Mouse (Mus musculus): ENCODE results near the gene Fzr1. TPM values are rescaled to one million over a fixed set of nuclear protein-coding genes. Genes with fewer than 3 reads are reported as not detected.

Fzr1 gene
- polyA plus RNA-seq, 1 experiment, result 62.5 TPM

DNA sequence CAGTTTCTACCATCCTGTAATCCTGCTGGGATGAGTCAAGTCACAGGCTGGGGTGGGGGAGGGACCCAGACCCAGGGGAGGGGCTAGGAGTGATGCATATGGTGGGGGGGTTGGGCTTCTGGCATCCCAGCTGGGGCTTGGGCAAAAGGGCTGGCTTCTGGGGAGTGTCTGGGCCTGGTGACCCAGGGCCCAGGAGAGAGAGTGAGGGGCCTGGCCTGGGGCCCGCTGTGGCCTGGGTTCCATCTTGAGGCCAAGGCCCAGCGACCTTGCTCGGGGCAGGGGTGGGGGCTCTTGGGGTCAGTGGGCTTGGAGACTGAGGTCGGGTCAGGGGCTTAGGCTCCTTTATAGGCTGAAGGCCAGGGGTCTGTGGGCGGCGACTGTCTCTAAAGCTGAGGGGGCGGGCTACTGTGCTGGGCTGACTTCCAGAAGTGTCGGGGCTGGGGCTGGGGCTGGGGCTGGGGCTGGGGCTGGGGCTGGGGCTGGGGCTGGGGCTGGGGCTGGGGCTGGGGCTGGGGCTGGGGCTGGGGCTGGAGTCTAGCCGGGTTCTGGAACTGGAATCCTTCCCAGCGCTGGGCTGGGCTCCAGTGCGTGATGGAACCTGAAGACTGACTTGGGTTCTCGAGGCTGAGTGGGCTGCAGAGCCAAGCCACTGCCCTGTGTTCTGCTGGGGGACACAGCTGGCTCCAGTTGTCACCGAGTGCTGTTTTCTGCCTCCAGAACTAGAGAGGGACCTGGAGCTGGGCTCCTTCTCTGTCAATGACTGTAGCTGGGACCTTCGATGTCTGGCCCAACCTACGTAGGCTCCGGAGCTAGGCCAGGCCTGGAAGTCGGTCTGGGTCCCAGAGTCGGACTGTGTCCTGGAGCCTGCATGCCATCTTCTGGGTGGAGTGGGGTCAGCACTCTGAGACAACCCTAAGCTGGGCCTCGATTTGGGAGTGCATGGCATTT is 42.6 kb downstream of the Fzr1 start:
- Histone ChIP-seq H3K4me3 (replicated peaks) (no peak overlapping the region), H3K27me3 (ENCODE audit: control insufficient read depth) (peaks cover 33% of the 10 kb centered on the region), H3K9me3 (ENCODE audit: control insufficient read depth, low read length) (peaks cover 7% of the 10 kb centered on the region; the same call in 1 of the 2 replicates), H3K36me3 (ENCODE audit: control insufficient read depth) (no peaks in the 10 kb centered on the region), H3K4me1 (ENCODE audit: control insufficient read depth) (peaks cover 10% of the 10 kb centered on the region)
- no peak for TF ChIP-seq TAL1 (IDR thresholded peaks at IDR 0.05; ENCODE audit: low read length)
- TF ChIP-seq GATA1 (IDR thresholded peaks at IDR 0.05; ENCODE audit: low read length), result no peak

DNA sequence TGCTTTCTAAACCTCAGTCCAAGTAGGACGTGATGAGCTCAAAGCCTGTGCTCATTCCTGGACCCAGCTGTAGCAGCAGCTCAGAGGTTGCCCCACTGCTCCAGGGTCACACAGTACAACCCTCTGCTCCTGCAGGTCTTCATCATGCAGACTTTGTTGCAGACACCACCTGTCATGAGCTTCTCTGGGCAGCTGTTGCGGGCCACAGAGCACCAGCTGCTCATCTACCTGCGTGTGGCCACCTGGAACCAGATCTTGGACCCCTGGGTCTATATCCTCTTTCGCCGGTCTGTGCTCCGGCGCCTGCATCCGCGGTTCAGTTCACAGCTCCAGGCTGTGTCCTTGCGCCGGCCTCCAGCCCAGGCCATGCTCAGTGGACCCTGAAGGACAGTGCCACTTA is 44.0 kb downstream of the Fzr1 start:
- no peak for TF ChIP-seq TAL1 (IDR thresholded peaks at IDR 0.05; ENCODE audit: low read length)
- no peak for TF ChIP-seq GATA1 (IDR thresholded peaks at IDR 0.05; ENCODE audit: low read length)
- Histone ChIP-seq H3K27me3 (ENCODE audit: control insufficient read depth) (peaks cover 33% of the 10 kb centered on the region), H3K4me3 (replicated peaks) (no peak overlapping the region), H3K9me3 (ENCODE audit: control insufficient read depth, low read length) (peaks cover 7% of the 10 kb centered on the region; the same call in 1 of the 2 replicates), H3K36me3 (ENCODE audit: control insufficient read depth) (peaks cover 2% of the 10 kb centered on the region), H3K4me1 (ENCODE audit: control insufficient read depth) (peaks cover 7% of the 10 kb centered on the region)

DNA sequence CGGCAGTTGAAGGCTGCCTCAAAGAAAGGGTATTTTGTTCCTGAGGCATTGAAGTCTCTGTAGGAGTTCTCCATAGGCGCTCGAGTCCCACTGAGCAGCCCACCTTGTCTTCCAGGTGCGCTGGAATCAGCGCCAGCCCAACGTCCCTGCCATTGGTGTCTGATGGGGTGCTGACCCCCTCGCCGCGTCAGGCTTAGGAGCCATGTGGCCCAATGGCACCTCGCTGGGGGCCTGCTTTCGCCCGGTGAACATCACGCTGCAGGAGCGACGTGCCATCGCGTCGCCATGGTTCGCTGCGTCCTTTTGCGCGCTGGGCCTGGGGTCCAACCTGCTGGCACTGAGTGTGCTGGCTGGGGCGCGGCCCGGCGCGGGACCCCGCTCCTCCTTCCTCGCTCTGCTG is 46.0 kb downstream of the Fzr1 start:
- peaks cover 18% of the 10 kb centered on the region for H3K27me3 ChIP-seq (ENCODE audit: control insufficient read depth)
- TF ChIP-seq TAL1 (IDR thresholded peaks at IDR 0.05; ENCODE audit: low read length) (no peak), GATA1 (IDR thresholded peaks at IDR 0.05; ENCODE audit: low read length) (no peak)

DNA sequence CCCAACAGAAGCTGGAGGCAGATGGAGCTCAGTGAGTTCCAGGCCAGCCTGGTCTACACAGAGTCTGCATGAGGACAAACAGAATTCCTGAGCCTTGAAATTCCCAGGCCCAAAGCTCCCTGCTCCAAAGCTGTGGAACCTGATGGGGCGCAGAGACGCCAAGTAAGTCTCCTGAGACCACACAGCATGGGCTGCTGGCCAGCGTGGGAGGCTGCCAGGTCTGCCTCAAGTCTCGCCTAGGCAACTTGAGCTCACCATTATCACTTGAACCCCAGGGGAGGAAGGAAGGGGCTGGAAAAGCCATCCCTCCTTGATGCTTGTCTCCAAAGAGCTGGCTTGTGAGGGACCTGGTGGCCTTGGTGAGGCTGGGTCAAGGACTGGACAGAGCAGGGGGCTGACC is 48.3 kb downstream of the Fzr1 start:
- peaks cover 30% of the 10 kb centered on the region for H3K4me1 ChIP-seq (ENCODE audit: control insufficient read depth)
- peaks cover 16% of the 10 kb centered on the region for H3K27me3 ChIP-seq (ENCODE audit: control insufficient read depth)
- H3K36me3 ChIP-seq (ENCODE audit: control insufficient read depth), result peaks cover 44% of the 10 kb centered on the region
- H3K9me3 ChIP-seq (ENCODE audit: control insufficient read depth, low read length), result no peaks in the 10 kb centered on the region
- H3K4me3 ChIP-seq (replicated peaks), result no peak overlapping the region
- no peak for TF ChIP-seq GATA1 (IDR thresholded peaks at IDR 0.05; ENCODE audit: low read length)
- no peak for TF ChIP-seq TAL1 (IDR thresholded peaks at IDR 0.05; ENCODE audit: low read length)

More for the DNA sequence above, 46.0 kb downstream of the Fzr1 start:
- H3K4me3 ChIP-seq (replicated peaks), result no peak overlapping the region
- H3K4me1 ChIP-seq (ENCODE audit: control insufficient read depth), result peaks cover 22% of the 10 kb centered on the region
- H3K36me3 ChIP-seq (ENCODE audit: control insufficient read depth), result peaks cover 21% of the 10 kb centered on the region
- 0 out of 2 replicates have a peak, but pooled peaks cover under 1% of the 10 kb centered on the region for H3K9me3 ChIP-seq (ENCODE audit: control insufficient read depth, low read length)

DNA sequence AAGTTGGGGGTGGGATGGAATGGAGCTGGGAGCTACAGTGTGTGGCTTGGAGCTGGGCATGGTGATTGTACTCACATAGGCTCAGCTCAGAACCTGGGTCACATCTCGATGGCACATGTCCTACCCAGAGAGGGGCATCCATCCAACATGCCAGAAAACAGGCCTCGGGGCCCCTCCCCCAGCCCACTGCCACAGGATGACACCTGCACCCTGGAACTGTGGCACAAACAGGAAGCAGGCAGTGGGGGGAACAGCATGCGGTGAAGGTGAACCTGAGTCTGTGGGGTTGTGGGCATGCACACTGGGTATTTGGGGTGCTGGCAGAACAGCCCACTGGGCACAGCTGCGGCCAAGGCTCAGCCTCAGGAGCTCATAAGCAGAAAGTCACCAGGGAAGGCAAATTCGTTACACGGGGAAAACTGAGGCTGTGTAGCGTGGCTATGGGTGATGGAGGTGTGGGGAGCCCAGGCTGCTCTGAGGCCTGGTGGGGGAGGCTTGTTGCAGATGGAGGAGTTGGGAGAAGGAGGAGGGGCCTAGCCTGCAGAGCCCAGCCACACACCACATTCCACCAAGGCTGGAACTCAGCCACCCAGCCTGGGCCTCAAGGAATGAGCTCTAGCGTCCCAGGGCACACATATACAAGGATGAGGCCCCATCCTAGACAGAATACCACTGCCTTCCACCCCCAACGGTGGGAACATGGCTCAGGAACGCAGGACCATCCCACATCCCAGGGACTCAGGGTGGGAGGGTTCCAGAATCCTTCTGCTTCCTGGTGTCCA is 48.9 kb downstream of the Fzr1 start:
- H3K27me3 ChIP-seq (ENCODE audit: control insufficient read depth), result peaks cover 16% of the 10 kb centered on the region
- H3K4me1 ChIP-seq (ENCODE audit: control insufficient read depth), result peaks cover 30% of the 10 kb centered on the region
- H3K9me3 ChIP-seq (ENCODE audit: control insufficient read depth, low read length), result no peaks in the 10 kb centered on the region
- H3K36me3 ChIP-seq (ENCODE audit: control insufficient read depth), result peaks cover 50% of the 10 kb centered on the region
- no peak overlapping the region for H3K4me3 ChIP-seq (replicated peaks)
- TF ChIP-seq TAL1 (IDR thresholded peaks at IDR 0.05; ENCODE audit: low read length), result no peak
- TF ChIP-seq GATA1 (IDR thresholded peaks at IDR 0.05; ENCODE audit: low read length), result no peak

DNA sequence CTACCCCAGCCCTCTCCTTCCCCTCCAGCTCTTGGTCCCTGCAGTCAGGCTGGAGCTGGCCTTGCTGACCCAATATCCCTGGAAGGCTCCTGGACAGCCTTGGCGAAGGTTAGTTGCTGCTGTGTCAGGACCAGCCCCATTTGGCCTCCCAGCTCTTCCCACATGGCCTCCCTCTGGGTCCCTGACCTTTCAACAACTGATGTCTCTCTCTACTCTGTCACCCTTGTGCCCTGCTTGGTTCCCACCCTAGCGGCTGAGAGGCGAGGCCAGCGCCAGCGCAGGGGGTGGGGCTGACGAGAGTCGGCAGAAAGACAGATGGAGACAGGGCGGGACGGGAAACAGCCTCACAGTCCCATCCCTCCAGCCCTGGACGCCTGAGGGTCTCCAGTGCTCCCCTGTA is 49.9 kb downstream of the Fzr1 start, which contains the start of gene Tbxa2r:
TSS of gene Tbxa2r (plus strand) at position 346 of the 400 bp plus-strand sequence.
- no peak within 1 kb of the TSS for H3K4me3 ChIP-seq (replicated peaks)
- H3K36me3 ChIP-seq (ENCODE audit: control insufficient read depth), result peaks cover 60% of the 10 kb centered on the region
- peaks cover 16% of the 10 kb centered on the region for H3K27me3 ChIP-seq (ENCODE audit: control insufficient read depth)
- H3K4me1 ChIP-seq (ENCODE audit: control insufficient read depth), result peaks cover 36% of the 10 kb centered on the region
- no peak for TF ChIP-seq GATA1 (IDR thresholded peaks at IDR 0.05; ENCODE audit: low read length)
- no peak for TF ChIP-seq TAL1 (IDR thresholded peaks at IDR 0.05; ENCODE audit: low read length)
- H3K9me3 ChIP-seq (ENCODE audit: control insufficient read depth, low read length), result no peaks in the 10 kb centered on the region

DNA sequence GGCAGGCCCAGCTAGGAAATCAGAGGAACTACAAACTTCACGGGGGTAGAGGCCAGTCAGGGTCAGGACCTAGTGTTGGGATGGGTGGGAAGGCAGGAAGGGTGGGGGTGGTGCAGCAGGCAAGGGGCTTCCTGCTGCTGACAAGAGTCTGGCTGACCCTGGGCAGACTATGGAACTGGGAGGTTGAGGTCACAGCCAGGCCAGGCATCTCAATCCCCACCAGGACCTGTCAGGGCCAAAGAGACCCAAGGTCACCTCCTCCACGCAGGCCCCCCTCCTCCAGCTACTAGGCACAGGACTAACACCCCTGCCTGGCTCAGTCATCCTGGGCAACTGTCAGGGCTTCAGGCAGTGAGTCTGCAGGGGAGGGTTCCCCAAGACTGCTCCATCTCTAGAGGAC is 50.4 kb downstream of the Fzr1 start:
- Histone ChIP-seq H3K4me1 (ENCODE audit: control insufficient read depth) (peaks cover 39% of the 10 kb centered on the region), H3K36me3 (ENCODE audit: control insufficient read depth) (peaks cover 64% of the 10 kb centered on the region), H3K4me3 (replicated peaks) (no peak overlapping the region), H3K27me3 (ENCODE audit: control insufficient read depth) (peaks cover 15% of the 10 kb centered on the region), H3K9me3 (ENCODE audit: control insufficient read depth, low read length) (no peaks in the 10 kb centered on the region)
- TF ChIP-seq GATA1 (IDR thresholded peaks at IDR 0.05; ENCODE audit: low read length), result no peak
- no peak for TF ChIP-seq TAL1 (IDR thresholded peaks at IDR 0.05; ENCODE audit: low read length)

DNA sequence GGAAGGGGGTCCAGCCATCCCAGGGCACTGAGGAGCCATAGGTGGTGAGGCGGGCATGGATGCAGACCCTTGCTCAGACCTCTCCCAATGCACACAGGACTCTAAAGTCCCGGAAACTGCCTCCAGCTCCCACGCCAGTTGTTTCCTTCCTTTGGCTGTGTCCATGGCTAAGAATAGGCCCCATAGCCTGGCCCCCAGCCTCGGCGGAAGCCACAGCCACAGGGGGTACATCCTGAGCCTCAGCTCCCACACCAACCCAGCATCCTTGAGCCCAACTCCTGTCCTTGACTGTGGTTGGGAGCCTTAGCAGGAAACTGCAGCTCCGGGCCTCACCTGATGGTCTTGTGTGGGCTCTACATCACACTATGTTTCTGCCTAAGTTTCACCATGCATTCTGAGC is 51.5 kb downstream of the Fzr1 start:
- Histone ChIP-seq H3K4me3 (replicated peaks) (no peak overlapping the region), H3K27me3 (ENCODE audit: control insufficient read depth) (peaks cover 4% of the 10 kb centered on the region), H3K4me1 (ENCODE audit: control insufficient read depth) (peaks cover 50% of the 10 kb centered on the region), H3K9me3 (ENCODE audit: control insufficient read depth, low read length) (no peaks in the 10 kb centered on the region), H3K36me3 (ENCODE audit: control insufficient read depth) (peaks cover 75% of the 10 kb centered on the region)
- TF ChIP-seq TAL1 (IDR thresholded peaks at IDR 0.05; ENCODE audit: low read length) (no peak), GATA1 (IDR thresholded peaks at IDR 0.05; ENCODE audit: low read length) (no peak)

DNA sequence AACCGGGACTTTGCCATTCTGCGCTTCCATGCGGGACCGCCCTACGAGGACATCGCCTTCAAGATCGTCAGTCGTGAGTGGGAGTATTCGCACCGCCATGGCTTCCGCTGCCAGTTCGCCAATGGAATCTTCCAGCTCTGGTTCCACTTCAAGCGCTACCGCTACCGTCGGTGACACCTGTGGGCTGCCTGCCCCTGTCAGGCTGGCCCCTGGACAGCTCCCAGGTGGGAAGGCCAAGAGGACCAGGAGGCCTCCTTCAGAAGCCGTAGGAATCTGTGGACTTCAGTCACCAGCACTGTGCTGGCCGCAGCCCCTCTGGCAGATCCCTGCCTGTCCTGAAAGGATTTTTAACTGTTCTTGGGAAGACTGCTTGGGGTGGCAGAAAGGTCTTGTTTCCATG is 52.5 kb downstream of the Fzr1 start:
- TF ChIP-seq GATA1 (IDR thresholded peaks at IDR 0.05; ENCODE audit: low read length), result no peak
- TF ChIP-seq TAL1 (IDR thresholded peaks at IDR 0.05; ENCODE audit: low read length), result no peak

More for the DNA sequence above, 52.5 kb downstream of the Fzr1 start:
- Histone ChIP-seq H3K4me3 (replicated peaks) (no peak overlapping the region), H3K36me3 (ENCODE audit: control insufficient read depth) (peaks cover 77% of the 10 kb centered on the region), H3K4me1 (ENCODE audit: control insufficient read depth) (peaks cover 55% of the 10 kb centered on the region), H3K9me3 (ENCODE audit: control insufficient read depth, low read length) (no peaks in the 10 kb centered on the region), H3K27me3 (ENCODE audit: control insufficient read depth) (no peaks in the 10 kb centered on the region; the same call in 1 of the 2 replicates)
